Mouse (Mus musculus) adrenal gland (tissue): ENCODE data around the gene Slc24a4.
"Not testable (repeated sequence)": the region's sequence is repeated elsewhere in the genome, so short reads cannot be mapped to it uniquely, and the experiment has no call there.

ENCODE experiments used
- intact Hi-C: fragments of 180-260 bp; cut with DNase I; formaldehyde crosslinking; loops from one replicate; pipeline ENCODE4 v1.15.1; 2025

Gene Slc24a4

DNA sequence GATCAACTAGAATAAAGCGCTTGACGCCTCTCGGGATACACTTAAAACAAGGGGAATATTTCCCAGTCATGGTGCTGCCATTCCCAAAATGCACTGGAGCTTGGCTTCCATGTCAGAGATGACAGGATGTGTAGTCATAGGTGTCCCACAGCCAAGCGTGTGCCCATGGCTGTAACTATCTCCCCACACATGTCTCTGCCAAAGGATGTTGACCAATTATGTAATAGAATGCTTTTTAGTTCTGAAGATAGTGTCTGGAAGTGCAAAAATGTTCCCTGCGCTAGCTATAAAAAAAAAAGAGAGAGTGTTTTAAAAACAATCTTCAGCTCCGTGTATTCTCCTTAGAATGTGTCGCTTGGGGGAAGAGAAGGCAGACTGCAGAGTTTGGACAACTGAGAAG lies 36.1 kb downstream of the Slc24a4 start:
- intact Hi-C loops = no loop called here

DNA sequence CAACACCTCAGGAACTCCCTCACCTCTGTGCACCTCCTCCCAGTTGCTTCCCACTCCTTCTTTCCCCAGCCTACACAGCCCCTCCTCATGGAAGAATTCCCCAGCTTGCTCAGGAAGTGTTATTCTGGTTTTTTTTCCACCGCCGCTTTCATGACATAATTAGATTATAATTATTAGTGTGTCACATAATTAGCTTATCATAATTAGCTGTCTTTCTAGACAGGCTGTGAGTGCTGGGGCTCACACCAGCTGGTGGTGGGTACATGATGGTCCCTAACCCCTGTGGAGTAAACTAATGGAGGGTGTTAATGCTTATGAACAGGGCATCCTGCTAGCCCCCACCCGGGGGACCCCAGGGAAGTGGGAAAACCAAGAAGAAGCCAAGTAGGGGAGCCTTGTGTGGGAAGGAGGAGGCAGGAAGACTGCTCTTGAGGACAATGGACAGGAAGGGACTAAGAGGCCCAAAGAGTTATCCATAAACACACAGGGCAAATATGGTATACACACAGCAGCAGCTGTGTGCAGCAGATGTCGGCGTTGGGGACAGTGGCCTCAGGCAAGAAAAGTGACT lies 38.2 kb downstream of the Slc24a4 start:
- intact Hi-C loops = no loop called here

DNA sequence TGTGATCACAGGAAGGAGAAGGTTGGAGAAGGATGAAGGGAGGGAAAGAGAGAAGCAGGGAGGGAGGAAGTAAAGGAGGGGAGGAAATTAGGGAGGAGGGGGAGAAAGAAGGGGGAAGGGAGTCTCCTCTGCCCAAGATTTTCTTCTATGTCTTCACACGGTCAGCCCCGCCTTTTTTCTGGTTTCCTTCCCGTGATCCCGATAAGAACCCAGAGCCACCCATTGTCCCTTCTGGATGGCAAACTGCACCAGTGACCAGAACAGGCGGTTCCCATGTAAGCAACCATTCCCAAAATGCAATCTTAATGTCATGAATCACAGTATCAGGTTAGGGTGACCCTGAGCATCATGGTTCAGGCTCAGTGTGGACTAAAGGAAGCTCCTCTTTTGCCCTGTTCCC lies 38.8 kb downstream of the Slc24a4 start:
- intact Hi-C loops = no loop called here

DNA sequence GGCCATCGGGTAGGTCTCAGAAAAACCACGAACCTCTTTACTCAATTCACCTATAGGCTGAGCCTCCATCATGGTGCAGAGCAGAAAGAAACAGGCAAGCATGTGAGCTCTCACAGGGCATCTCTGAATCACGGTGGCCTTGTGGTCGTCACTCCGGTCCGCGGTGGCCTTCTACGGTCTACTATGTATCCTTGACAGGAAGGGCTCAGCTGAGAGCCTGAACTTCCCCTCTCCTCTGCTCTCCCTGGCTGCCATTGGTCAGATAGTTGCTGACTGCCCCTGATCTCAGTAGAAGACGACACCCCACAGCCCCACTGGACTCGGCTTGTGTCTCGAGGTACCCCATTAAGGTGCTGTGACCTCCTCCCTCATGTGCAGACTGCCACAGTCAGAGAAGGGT lies 44.2 kb downstream of the Slc24a4 start:
- intact Hi-C loops = no loop called here

DNA sequence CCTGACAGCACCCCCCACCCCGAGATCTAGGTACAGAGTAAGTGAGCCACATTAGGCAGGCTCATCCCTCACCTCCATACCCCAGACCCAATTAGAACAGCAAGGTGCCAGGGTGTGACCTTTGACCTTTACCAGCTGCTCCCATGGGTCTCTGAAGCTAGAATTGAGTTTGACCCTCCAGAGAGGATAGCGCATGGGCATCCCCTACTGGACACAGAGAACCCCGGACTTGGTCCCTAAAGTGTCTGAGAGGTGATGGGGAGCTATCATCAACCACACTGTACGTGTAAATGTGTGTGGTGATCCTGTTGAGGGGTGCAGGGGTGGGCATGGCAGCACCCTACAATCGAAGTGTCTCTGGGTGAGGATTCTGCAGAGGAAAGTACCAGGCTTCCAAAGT lies 44.8 kb downstream of the Slc24a4 start:
- intact Hi-C loops = no loop called here

DNA sequence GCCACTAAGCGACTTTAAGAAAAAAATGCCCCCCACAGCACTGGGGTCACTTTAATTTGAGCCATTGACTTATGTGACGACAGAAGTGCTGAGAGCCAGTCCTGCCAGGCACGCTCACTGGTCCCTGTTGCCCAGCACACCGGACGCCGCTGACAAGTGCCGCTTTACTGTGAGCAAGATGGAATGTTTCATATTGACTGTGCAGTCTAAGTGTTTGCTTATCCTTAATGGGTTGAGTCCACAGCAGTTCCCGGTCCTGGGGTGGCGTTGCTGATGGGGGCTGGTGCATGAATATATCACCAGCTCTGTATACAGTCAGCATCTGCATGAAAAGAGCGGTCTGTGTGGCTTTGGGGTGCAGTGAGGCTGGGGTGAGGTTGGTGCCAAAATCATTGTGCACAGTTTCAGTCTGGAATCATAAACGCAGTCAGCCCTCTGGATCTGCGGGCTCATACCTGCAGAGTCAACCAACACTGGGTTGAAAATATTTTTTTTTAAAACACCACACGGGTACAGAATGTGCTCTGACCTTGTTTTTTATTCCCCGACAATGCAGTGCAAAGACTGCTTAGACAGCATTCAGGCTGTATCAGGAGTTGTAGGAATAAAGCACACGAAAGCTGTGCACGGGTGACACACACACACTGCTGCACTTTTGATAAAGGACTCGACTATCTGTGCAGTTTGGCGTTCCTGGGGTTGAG lies 52.0 kb downstream of the Slc24a4 start:
- intact Hi-C loops = loop anchor here (5.0 kb wide), 2 partner anchors 33 to 193 kb away; no protein-coding TSS in a partner anchor

DNA sequence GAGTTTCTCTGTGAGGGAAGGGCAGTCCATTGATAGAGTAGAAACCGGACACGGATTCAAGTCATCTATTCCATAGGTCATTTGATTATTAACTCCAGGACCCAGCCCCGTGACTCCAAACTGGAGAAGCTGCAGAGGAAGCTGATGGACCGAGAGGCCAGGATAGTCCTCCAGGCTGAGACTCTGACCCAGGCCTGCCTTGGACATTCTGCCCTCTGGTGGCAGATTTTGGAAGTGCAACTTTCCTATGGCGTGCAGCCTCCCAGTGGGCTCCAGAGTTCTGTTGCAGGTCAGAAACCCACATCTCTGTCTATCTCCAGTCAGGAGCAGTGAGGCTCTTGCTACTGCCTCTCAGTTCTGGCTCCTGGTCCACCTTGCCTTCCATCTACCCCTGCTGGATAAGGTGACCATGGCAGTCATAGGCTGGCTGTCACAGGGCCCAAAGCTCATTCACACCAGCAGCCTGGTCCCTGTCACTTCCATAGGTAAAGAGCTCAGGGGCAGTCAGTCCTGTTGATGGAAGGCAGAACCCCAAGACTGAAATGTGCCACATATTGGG lies 53.3 kb downstream of the Slc24a4 start:
- intact Hi-C loops = loop anchor here (5.0 kb wide), 2 partner anchors 35 to 195 kb away; no protein-coding TSS in a partner anchor

DNA sequence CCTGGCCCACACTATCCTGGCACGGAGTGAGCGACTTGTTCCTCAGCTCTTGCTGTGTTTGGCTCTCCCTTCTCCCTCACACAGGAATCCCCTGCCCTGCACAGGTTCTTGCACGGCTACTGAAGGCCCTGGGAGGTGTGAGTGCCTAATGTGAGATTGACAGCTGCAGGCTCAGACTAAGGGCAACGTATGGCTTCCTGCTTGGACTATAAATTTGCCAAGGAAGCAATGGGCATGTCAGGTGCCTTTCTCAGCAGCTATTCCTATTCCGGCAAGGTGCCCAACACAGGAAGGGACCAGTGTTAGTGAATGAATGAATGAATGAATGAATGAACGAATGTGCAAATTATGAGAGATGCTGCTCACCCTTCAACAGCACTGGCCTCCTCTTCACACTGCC lies 54.1 kb downstream of the Slc24a4 start:
- intact Hi-C loops = loop anchor here (5.0 kb wide), 2 partner anchors 35 to 195 kb away; no protein-coding TSS in a partner anchor

DNA sequence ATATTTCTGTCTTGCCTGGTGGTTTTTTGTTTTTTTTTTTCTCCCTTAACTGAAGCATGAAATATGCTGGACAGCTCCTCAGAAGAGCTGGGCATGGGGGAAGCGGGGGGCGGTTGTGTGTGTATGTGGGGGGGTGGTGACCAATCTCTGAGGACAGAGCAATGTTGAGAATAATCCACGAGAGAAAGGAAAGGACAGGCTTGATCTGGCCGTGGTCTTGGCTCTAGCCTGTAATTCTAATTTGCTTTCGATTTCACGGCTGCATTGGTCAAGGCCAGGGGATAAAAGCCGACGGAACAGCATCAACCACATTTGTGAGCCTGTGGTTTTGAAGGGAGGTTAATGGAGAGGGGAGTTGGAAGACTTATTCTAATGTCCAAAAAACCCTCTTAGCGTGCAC lies 54.7 kb downstream of the Slc24a4 start:
- intact Hi-C loops = loop anchor here (5.0 kb wide), 2 partner anchors 36 to 196 kb away; no protein-coding TSS in a partner anchor

DNA sequence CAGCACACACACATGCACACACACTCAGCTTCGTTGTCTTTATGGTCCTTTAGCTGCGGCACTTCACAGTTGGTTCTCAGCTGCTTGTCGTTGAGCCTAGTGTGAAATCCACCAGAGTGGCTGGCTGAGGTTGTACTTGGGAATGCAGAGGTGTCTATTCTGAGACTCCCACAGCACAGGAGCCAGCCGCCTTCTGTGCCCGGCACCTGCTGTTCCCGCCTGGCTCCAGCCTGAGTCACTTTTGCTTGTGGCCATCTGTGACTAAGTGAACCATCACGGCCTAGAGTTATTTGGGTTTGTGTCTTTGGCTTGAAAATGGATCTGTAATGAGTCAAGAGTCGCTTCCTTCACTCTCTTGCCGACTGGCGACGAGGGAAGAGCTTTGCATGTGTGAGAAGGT lies 62.3 kb downstream of the Slc24a4 start:
- intact Hi-C loops = no loop called here

DNA sequence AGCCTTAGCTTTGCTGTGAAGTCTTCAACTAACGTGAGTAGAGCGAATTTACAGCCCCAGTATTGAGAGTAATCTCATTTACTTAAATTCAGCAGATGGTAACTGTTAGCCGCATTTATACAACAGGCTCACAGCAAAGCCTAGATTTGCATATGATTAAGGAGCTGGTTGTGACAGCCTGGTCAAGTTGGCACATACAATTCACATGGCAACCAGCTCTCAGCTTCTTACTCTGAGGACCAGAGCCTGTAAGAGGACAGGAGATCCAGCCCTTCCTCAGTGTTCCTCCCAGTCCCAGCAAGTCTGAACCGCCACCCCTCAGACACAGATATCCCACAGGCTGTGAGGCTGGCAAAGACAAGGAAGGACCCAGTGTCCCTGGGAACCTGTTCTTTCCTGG lies 73.0 kb downstream of the Slc24a4 start:
- intact Hi-C loops = no loop called here

DNA sequence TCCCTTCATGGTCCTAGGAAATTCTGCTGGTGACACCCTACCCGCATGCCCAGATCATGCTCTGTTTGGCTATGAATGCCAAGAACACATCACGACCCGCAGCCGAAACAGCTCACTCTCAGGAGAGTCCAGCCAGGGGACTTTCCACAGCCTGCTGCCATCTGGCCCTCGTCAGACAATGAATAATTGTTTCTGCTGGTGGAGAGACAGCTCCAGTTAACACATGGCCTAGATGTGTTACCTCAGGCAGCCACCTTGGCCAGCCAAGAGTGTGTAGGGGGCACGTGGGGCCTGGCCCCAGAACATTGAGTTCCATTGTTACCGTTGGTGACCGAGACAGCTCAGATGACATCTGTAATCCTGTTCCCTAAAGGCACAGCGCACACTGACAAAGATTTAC lies 74.4 kb downstream of the Slc24a4 start:
- intact Hi-C loops = no loop called here

DNA sequence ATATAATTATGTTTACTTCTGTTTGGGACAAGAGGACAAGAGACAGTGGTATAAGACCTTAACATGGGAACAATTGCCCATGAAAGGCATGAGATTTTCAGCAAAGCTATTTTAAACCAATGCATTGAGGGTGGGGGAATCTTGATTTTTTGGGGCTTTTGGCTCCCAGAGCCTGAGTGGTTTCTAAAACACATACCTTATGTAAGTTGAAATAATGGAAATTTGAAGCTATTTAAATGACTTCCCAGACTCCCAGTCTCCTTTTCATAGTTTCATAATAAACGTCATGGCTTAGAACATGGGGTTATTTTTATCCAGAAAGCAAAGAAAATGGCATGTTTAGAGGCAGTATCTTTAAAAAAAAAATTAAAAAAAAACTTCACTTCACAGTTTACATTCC lies 77.9 kb downstream of the Slc24a4 start:
- intact Hi-C loops = no loop called here

DNA sequence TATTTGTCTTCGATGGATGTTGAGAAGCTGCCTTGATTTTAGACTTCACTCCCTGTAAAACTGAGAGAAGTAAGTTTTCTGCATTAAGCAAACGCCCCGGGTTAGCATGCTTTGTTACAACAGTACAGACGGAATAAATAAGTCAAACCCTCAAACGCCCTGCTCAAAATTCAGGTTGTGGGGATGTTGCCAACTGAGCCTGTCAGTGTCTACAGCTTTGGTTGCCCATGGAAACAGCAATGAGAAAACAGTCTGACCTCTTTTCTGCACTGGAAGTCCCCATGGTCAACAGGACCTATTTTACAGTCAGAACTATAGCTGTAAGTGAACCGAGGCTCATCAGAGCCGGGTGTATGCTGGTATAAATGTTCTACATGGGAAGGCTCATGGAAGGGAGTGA lies 78.7 kb downstream of the Slc24a4 start:
- intact Hi-C loops = no loop called here

DNA sequence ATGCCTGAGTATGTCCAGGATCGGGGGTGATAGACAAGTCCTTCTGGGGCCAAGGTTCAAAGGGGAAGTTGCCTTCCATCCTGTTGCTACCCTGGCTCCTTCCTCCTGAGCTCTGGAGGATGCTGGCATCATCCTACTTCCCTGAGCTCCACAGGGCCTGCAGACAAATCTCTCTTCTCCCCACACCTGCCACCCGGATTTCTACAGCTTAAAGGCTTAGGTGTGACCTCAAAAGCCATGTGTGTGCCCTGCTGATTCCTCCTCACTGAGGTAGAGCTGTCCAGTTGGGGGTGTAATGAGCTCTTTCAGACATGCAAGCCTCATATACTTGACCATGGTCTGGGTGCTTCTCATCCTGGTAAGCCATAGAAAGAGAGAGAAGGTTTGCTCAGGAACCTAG lies 82.3 kb downstream of the Slc24a4 start:
- intact Hi-C loops = no loop called here

DNA sequence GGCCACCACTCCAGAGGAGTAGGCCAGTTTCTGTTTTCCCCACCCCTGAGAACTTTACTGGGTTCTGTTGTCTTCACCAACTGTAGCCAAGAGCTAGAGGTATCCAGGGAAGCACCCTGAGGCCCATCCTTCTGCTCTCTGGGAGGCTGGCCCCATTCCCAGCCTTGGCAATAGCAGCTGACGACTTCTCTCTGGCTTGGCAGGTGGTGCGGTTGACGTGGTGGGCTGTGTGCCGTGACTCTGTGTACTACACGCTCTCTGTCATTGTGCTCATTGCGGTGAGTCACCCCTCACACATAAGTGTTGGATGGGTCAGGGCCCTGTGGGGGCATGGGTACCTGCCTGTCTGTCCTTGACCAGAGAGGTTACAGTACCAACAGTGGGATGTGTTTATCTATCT lies 94.9 kb downstream of the Slc24a4 start:
- intact Hi-C loops = no loop called here

DNA sequence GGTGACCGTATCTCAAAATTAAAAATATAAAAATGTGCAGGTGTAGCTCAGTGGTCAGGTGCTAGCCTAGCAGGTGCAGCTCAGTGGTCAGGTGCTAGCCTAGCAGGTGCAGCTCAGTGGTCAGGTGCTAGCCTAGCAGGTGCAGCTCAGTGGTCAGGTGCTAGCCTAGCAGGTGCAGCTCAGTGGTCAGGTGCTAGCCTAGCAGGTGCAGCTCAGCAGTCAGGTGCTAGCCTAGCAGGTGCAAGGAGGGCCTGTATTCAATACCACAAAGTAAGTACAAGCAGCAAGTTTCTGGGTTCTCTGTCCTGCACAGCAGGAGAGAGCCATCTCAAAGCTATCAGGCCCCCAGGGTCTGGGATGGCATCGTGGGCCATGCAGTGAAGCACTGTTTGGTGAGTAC lies 95.6 kb downstream of the Slc24a4 start:
- intact Hi-C loops = not testable (repeated sequence)

DNA sequence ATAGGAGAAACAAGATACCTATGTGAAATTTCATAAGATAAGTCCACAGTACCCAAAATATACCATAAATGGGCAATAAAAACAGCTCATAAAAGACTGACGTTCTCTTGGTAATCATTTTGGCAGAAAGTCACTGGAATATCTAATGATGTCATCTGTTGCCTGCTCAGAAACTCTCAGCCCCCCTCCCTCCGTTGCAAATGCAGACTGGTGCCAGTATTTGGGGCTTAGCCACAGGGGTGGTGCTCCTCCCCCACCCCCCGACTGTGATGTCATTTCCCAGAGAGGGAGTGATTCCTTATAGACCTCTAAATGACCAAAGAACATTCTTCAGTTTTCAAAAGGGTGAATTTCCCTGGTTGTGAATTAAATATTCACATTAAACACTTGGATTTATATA lies 96.6 kb downstream of the Slc24a4 start:
- intact Hi-C loops = no loop called here

DNA sequence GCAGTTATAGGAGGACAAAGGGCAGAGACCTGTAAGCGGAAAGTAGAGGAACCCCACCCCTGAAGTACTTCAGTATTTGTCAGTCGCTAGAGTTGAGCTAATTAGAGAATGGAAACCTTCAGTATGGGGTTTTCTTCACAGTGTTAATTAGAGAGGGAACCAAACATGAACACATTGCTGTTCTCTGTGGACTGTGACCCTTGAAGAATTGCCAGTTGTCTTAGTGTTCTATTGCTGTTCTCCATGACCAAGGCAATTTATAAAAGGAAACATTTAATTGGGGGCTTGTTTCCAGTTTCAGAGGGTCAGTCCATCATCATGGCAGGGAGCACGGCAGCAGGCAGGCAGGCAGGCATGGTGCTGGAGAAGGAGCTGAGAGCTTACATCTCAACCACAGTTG lies 107.0 kb downstream of the Slc24a4 start:
- intact Hi-C loops = no loop called here

DNA sequence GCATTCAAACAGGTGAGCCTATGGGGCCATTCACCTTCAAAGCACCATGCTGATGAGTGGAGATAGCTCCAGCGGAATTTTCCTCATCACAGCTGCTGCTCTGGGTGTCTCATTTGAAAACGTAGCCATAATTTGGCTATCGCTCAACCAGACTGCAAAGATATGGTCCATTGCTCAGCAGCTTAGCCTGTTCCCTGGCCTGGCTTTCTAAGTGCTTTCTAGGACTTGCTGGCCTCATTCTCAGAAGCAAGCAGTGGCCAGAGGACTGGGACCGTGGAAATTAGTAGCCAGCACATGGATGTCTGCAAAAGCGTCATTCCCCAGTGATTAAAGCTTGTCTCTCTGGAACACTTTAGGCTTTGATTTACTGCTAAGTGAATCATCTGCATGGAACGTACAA lies 107.8 kb downstream of the Slc24a4 start:
- intact Hi-C loops = no loop called here

DNA sequence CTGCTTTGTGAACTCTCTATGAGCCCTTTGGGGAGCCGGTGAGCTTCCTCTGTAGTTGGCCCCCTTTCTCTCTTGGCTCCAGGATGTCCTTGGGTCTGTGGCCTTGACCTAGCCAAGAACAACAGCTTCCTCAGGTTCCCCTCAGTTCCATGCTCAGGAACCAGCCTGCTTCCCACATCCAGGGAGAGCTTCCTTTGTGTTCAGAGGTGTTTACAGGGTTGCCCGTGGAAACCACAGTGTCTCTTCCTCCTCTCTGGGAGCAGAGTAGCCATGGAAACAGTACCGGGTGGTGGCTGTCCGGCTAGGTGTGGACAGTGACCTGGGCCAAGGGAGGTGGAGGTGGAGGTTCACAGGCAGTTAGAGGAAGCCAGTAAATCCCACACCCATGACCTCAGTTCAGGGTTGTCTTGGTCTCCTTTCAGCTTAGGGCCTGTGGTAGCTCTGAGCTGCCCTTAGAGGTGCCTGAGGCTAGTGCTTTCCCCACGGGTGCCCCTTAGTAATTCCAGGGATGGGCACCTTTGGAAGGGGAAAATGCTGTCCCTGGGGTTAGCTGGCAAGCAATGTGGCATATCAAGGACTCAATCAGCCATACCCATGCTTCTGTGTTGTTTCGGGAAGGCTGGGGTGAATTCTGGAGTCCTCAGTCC lies 113.7 kb downstream of the Slc24a4 start:
- intact Hi-C loops = no loop called here

DNA sequence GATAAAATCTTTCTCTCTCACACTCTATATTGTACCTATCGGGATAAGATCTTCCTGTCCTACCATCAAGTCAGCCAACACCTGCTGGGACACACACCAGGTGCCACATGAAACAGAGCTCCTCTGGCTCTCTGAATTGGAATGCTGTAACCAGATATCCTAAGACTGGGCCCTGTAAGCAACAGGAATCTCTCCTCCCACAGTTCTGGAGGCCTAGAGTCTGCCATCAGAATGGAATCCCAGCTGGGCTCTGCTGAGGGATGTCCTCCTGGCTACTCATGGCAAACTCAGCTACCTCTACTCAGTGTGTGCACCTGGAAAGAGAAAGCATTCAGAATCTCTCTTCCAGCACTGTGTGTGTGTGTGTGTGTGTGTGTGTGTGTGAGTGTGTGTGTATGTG lies 115.4 kb downstream of the Slc24a4 start:
- intact Hi-C loops = no loop called here
